Mouse (Mus musculus) embryo, embryonic 9.5 days (tissue): ENCODE data around the gene BC107364.
A peak's percentile ranks its signal among the peaks of the same experiment; 100 is the strongest.
"Not testable (repeated sequence)": the region's sequence is repeated elsewhere in the genome, so short reads cannot be mapped to it uniquely, and the experiment has no call there.

Experiments used
- DNase-seq: peaks from one replicate; pipeline ENCODE4 v3.0.0-alpha.2; 2017; ENCODE audit errors: extremely low spot score

BC107364 gene

DNA sequence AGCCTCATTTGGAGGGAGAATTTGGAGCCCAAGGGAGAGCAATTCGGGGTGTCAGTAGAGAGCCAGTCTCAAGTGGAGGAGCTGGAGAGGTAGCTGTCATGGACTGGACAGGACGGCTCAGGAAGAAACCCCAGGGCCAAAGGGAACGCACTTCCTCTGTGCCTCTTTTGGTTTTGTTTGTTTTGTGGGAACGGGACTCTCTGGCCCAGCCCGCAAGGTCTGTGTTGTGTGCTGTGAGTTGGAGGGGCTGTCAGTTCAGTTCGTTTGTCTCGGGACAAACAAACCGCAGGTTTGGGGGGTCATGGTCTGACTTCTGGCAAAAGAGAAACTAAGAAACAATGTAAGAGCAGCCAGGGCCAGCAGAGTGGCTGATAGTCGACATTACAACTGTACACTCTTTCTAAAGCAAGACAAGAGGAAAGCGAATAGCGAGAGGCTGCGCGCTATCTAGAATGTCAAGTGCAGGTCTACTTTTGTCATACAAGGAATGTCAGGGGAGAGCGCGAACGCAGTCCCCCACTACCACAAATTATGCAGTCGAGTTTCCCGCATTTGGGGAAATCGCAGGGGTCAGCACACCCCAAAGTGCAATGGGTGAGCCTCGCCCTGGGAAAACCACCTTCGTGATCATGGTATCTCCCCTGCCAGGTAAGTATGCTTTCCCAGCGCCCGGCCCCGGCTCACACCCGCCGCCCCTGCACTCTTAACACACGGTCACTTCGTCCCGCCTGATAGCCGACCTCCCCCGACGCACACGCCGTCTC is 34.1 kb upstream of the BC107364 start:
- not testable (repeated sequence) for DNase-seq

- no peak for DNase-seq
Observed at GRCm38 (mm10) chr3:96485361-96485760, 33.3 kb upstream of the BC107364 start.

GRCm38 (mm10) chr3:96484921-96485320 is 32.8 kb upstream of the BC107364 start:
- DNase-seq: no peak

- DNase-seq: no peak
Observed at GRCm38 (mm10) chr3:96483946-96484345, 31.8 kb upstream of the BC107364 start.

DNA sequence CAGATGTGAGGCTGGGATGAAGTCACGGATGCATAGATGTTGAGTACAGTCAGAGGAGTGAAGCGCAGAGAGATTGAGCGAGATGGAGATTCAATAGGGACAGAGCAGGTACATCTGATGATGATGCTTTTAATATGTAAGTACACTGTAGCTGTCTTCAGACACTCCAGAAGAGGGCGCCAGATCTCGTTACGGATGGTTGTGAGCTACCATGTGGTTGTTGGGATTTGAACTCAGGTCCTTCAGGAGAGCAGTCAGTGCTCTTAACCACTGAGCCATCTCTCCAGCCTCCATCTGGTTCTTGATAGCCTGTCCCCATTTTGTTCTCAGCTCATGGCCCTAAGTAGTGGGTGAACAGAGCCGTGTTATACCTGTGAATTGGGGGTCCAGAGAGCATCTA is 30.9 kb upstream of the BC107364 start:
- not testable (repeated sequence) for DNase-seq

GRCm38 (mm10) chr3:96482451-96482850 is 30.3 kb upstream of the BC107364 start:
- no peak for DNase-seq

- DNase-seq: no peak
Observed at GRCm38 (mm10) chr3:96481856-96482255, 29.8 kb upstream of the BC107364 start.

DNA sequence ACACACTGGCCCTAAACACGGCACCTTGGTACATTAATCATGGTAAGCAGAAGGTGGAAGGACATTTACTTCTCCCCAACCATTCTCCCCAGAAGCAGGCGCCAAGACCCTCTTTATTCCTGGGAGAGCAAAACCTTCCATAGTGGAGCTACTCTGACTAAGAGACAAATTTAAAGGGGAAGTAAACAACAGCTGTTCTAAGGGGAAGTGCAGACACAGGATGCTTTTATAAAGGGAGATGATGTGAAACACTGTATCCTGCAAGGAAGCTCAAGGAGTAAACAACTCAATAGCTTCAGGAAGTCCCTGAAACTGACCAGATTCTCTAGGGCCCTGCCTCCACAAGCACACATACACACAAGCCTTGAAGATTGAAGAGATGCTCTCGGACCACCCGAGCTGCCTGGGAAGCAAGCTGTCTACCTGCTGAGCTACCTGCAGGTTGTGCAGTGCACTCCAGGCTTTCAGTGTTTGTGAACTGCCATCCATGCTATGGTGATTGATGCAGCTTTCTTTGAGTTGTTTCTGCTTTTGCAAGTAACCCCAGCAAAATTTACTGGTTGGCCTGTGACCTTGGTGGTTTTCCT is 28.7 kb upstream of the BC107364 start:
- DNase-seq: no peak

DNA sequence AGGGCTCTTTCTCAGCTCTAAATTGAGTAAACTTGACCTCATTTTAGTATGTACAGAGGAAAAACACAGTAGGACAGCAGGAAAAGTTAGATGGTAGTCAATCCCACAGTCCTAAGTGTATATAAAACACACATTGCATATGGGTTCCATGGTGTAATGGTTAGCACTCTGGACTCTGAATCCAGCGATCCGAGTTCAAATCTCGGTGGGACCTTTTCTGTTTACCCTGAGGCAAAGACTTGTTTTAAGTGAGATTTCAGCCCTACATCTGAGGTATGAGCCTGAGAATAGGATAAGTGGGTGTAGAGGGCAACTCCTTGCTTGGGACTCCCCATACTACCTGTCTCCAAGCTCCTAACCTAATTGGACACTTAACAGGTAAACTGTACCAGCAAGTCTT is 27.1 kb upstream of the BC107364 start:
- peak; percentile 61 for DNase-seq

GRCm38 (mm10) chr3:96477558-96477957 is 25.5 kb upstream of the BC107364 start:
- no peak for DNase-seq

DNA sequence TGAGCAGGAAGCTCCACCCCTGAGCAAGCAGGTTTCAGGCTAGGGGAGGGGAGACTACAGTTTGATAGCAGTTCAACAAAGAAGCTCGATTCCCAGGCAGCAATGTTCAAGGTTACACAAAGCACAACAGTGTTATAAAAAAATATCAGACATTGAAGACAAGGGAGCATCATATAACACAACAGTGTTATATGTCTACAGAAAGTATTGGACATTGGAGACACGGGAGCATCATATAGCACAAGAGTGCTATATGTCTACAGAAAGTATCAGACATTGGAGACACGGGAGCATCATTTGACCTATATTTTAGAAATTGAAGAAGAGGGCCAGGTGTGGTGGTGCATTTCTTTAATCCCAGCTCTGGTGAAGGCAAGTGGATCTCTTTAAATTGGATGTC is 25.0 kb upstream of the BC107364 start:
- DNase-seq: no peak

DNA sequence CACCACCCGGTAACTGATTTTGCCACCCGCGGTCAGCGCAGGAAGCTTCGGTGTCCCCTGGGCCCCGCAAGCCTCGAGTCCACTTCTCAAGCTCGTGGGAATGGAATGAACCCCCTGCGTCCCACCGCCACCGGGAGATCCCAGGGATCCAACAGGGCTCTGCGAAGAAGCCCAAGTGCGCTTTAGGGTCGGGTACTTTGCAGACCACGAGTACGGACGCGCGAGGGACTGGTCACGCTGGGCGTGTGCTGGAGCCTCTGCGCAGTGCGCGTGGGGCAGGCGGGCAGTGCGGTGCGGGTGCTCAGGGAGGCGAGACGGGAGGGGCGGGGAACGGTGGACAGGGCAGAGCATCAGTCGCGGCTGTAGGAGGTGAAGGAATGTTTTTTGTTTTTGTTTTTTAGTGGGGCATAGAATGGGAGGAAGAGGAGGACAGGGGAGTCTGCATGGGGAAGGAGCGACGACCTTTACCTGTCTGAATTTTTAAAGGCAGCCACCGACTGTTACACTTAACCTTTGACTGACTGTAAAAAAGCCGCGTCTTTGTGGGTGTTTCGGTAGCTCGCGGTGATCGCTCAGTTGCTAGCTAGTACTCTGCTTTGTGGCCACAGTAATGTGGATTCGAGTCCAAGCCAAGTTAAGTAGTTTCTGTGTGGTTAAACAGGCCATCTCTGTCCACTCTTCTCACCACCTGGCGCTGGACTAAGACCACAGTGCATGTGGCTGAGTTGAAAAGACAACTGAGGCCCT is 23.0 kb upstream of the BC107364 start:
- DNase-seq: peak; percentile 38

DNA sequence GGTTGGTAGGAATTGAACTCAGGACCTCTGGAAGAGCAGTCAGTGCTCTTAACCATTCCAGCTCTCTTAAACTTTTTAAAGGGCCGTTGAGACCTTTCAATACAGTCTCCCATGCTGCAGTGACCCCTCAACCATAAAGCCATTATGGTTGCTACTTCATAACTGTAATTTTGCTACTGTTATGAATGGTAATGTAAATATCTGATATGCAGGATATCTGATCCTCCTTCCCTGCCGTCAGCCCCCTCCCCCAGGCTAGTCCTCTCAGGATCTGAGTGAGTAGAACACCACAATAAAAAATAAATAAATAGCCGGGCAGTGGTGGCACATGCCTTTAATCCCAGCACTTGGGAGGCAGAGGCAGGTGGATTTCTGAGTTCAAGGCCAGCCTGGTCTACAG is 21.4 kb upstream of the BC107364 start:
- not testable (repeated sequence) for DNase-seq

DNA sequence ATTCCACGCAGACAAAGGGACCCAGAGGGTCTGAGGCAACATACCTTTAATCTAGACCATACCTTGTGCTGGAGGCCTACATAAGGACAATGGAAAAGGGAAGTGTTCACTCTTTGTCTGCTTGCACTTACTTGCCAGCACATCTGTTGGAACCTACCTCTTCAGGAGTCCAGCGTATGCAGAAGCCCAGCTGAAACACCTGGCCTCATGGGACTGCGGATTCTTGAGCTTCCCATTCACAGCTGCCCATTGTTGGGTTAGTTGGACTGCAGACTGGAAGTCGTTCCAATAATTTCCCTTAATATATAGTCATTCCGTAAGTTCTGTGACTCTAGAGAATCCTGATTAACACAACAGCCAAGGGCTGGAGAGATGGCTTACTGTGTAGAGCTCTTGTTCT is 20.0 kb upstream of the BC107364 start:
- DNase-seq: no peak

DNA sequence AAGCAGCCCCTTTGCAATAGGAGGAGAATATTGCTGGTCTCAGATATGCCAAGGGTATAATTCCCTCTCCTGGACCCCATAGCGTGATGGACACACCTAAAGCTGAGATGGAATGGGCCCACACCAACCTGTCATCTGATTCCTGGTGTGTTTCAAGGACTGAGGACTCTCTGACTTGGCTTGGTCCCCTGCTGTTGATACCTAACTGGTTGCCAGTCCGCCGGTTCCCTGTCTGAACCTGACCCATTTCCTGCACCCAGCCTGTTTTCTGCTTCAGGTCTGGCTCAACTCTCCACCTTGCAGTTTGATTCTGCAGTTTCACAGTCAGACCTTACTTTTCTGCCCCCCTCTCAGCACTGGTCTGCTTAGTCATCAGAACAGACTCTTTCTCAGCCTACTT is 17.5 kb upstream of the BC107364 start:
- DNase-seq: no peak

GRCm38 (mm10) chr3:96468335-96468734 is 16.2 kb upstream of the BC107364 start:
- not testable (repeated sequence) for DNase-seq

- no peak for DNase-seq
Observed at GRCm38 (mm10) chr3:96467641-96468040, 15.5 kb upstream of the BC107364 start.

- peak; percentile 94 for DNase-seq
Observed at GRCm38 (mm10) chr3:96463891-96464290, 11.8 kb upstream of the BC107364 start.

- DNase-seq: not testable (repeated sequence)
Observed at GRCm38 (mm10) chr3:96460568-96460870, 8.4 kb upstream of the BC107364 start.

- DNase-seq: not testable (repeated sequence)
Observed at GRCm38 (mm10) chr3:96459757-96460567, 7.9 kb upstream of the BC107364 start.

DNA sequence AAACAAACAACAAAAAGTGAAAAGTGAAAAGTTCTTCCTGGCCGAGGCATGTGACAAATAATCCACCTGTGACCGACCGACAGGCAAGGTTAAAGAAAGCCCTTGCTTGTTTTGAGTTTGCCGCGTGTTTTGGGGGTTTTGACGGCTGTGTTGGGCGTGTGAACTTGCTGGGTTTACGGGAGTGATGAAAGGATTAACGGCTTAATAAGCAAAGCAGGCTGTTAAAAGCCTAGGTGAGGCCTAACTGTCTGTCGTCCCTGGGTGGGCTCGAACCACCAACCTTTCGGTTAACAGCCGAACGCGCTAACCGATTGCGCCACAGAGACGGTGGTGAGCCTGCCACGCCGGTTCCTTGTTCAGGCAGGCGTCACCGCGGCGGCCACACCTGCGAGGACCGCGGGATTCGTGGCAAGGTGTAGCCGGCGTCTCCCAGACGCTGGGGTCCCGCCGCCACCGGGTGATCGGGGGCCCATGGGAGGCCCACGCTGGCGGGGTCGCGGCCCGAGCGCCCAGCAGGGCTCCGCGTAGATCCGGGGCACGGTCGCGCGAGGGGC is 6.9 kb upstream of the BC107364 start:
- DNase-seq: not testable (repeated sequence)

DNA sequence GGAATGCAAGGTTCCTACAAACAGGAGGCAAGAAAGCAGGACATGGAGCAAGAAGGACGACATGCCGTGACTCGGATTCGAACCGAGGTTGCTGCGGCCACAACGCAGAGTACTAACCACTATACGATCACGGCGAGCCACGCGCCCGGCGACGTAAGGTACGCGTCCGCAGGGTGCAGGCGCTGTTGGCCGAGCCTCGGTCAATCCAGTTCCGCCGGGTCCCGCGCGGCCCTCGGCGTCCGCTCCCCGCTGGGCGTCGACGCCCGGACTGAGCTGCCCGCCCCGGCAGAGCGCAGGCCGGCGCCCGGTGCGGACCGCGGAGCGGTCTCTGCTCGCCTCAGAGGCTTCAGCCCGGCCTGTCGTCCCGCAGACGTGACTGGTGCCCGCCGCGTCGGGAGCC is 5.9 kb upstream of the BC107364 start:
- DNase-seq: not testable (repeated sequence)
